Mouse (Mus musculus): ENCODE measurements at regions not wholly inside any gene's neighbourhood (a gene's known extent, or its start where the extent isn't known, plus 50 kb on each side); places are given as distances from the start of the nearest gene placed in this dataset.
"Not testable (repeated sequence)": the region's sequence is repeated elsewhere in the genome, so short reads cannot be mapped to it uniquely, and the experiment has no call there.

DNA sequence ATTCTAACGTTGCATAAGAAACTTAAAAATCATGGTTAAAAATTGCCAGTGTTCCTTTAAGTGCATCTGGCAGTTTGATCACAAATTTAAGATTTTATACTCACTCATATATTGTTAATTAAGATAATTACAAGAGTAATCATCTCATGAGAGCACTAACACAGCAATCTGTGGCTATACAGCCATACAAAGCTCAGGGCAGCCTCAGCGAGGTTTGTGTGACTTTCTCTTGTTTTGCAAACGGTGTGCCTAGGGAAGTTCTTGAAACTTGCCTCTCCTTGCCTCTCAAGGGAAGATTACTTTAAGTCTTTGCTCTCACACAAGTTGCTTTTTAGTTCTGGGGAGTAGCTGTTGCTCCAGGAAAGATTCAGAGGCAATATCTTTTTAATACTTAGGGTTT is 58.1 kb upstream of the Slc1a4 start:
- no peak for DNase-seq (ENCODE audit: low spot score)

- DNase-seq (ENCODE audit: low spot score), result not testable (repeated sequence)
Measured at GRCm38 (mm10) chr11:20393302-20393701, 60.8 kb upstream of the Slc1a4 start.

DNA sequence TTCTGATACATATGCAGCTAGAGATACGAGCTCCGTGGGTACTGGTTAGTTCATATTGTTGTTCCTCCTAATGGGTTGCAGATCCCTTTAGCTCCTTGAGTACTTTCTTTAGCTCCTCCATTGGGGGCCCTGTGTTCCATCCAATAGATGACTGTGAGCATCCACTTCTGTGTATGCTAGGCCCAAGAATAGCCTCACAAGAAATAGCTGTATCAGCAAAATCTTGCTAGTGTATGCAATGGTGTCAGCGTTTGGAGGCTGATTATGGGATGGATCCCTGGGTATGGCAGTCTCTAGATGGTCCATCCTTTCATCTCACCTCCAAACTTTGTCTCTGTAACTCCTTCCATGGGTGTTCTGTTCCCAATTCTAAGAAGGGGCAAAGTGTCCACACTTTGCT is 61.3 kb upstream of the Slc1a4 start:
- not testable (repeated sequence) for DNase-seq (ENCODE audit: low spot score)

- no peak for DNase-seq (ENCODE audit: low spot score)
Measured at GRCm38 (mm10) chr11:20395848-20396203, 63.3 kb upstream of the Slc1a4 start.

- DNase-seq (ENCODE audit: low spot score), result peak; percentile 31
Measured at GRCm38 (mm10) chr11:20396204-20396848, 63.8 kb upstream of the Slc1a4 start.

GRCm38 (mm10) chr11:20396884-20397283 is 64.4 kb upstream of the Slc1a4 start:
- no peak for DNase-seq (ENCODE audit: low spot score)

GRCm38 (mm10) chr11:20400302-20401234 is 68.1 kb upstream of the Slc1a4 start:
- DNase-seq (ENCODE audit: low spot score), result peak; percentile 43

- DNase-seq (ENCODE audit: low spot score), result no peak
Measured at GRCm38 (mm10) chr11:20403456-20403855, 70.9 kb upstream of the Slc1a4 start.

DNA sequence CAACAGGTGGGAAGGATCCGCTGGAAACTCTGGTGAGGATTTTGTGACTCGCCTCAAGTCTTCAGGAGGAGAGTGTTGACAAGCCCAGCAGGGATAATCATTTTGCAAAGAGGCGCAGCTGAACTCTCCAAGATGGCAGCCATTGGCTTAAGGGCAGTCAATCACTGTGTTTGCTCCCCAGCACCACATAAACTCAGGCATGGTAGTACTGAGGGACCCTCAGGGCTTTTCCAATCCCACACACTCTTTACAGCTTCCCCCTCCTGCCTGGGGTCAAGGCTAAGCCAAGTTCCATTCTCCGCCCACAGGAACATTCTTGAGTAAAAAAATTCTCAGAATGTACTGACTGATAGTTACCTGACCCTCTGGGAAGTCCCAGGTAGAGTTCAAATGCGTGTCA is 72.0 kb upstream of the Slc1a4 start:
- DNase-seq (ENCODE audit: low spot score), result no peak

- DNase-seq (ENCODE audit: low spot score), result no peak
Measured at GRCm38 (mm10) chr11:20418141-20418540, 85.6 kb upstream of the Slc1a4 start.

DNA sequence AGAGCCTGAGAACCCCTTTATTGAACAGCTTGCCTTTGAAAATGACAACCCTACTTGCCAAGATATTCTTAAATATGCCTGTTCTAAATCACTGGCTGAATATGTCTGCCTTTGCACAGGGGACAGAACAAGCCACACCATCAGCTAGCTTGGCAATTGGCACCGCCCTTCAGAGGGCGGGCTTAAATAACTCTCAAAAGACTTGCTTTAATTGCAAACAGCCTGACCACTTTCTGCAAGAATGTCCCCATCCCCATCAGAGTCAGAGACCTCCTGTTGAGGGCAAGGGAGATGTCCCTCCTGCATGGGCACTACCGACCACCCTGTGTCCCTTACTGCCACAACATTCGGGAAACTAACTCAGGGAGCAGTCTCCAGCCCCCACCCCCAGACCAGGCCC is 88.4 kb upstream of the Slc1a4 start:
- no peak for DNase-seq (ENCODE audit: low spot score)

- no peak for DNase-seq (ENCODE audit: low spot score)
Measured at GRCm38 (mm10) chr11:20436057-20436456, 103.5 kb upstream of the Slc1a4 start.

- no peak for DNase-seq (ENCODE audit: low spot score)
Measured at GRCm38 (mm10) chr11:20442476-20442875, 100.6 kb upstream of the Sertad2 start.

- no peak for DNase-seq (ENCODE audit: low spot score)
Measured at GRCm38 (mm10) chr11:20445061-20445902, 97.8 kb upstream of the Sertad2 start.

DNA sequence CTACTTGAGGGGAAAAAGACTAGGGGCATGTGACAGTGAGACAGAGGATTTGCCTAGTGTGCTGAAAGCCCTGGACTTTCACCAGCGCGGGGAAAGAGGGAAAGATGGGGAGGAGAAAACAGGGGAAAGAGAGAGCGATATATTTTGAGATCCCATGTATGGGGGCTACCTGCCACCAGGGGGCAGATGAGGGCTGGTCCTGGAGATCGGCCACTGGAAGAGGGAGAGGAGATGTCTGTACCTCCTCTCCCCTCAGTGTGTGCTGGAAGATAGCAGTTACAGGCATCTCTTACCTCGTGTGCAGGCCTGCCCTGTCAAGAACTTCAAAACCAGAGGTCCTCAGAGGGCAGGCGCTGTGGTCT is 97.2 kb upstream of the Sertad2 start:
- no peak for DNase-seq (ENCODE audit: low spot score)

DNA sequence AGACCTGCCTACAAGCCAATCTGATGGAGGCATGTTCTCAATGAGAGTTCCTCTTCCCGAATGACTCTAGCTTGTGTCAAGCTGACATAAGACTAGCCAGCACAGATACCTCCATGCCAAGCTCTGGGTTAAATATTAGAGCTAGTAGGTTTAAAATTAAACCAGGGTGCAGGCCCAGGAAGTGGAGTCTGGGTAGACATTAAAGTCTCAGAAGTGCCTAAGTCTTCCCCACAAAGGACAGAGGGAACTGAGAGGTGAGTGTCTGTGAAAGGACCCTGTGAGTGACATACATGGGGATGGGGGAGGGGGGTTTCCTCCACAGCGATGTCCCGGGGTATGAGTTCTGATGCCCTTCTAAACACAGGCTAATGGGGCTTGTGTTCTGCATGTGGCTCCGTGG is 90.2 kb upstream of the Sertad2 start:
- no peak for DNase-seq (ENCODE audit: low spot score)

DNA sequence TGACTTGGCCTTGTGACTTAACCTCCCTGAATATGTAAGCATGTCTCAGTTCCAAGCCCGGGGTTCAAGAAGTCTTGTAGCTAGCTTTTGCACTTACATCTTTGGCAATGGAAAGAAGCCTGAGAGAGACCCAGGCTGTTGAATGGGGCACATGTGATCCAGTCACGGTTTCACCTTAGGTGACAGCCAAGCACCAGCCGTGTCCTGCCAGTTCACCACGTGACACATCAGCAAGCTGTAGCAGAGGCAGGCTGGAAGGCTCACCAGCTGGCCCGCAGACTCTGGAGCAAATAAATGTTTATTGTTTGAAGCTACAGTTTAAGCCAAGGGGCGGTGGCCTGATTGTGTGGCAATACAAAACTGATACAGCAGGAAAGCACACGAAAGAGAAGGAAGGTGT is 89.3 kb upstream of the Sertad2 start:
- no peak for DNase-seq (ENCODE audit: low spot score)

DNA sequence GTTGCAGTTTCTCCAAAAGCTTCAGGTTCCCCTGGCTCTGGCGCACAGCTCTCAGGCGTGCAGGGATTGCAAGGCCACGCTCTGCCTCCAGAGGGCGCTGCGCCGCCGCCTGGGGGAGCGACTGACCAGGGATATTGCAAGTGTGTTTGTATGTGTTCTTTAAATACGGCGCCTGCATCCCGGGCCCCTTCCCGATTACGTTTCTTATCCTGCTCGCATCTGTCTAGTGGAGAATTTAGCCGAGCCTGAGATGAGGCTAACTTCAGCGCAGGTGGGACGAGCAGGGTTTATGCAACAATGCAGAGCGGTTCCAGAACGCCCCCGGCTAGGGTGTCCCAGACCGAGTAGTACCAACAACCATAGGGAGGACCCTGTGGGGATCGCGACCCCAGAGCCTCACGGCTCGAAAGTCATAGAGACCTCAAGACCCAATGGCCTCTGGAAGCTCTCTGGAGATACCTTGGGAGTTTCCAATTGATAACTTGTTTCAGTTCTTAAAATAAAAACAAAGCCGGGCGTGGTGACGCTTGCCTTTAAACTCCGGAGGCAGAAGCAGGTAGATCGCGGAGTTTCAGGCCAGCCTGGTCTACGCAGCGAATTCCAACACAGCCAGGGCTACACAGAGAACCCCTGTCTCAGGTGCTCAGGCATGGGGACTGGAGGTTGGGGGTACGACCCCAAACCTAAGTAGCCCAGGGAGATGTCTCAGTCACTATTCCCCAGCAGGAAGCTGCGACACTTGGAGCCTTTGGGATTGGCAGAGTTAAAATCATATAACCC is 87.8 kb upstream of the Sertad2 start:
- DNase-seq (ENCODE audit: low spot score), result peak; percentile 55

- DNase-seq (ENCODE audit: low spot score), result no peak
Measured at GRCm38 (mm10) chr11:20455865-20456648, 87.0 kb upstream of the Sertad2 start.

GRCm38 (mm10) chr11:20459140-20459539 is 83.9 kb upstream of the Sertad2 start:
- DNase-seq (ENCODE audit: low spot score), result no peak

GRCm38 (mm10) chr11:20460501-20460921 is 82.5 kb upstream of the Sertad2 start:
- DNase-seq (ENCODE audit: low spot score), result peak; percentile 18

Data from left cerebral cortex, adult 11 months (tissue).